Mouse (Mus musculus) spleen, postnatal 10 days (tissue): ENCODE data around the gene Skiv2l.

Source experiments
- DNase-seq, 2 experiments: peaks; one replicate each; pipeline ENCODE4 v3.0.0; 2021 to 2022; ENCODE audit warnings: low spot score in 2 of 2

Skiv2l gene

GRCm38 (mm10) chr17:34849722-34850516, at the start of gene Skiv2l, which contains the start of gene Nelfe:
TSS of gene Skiv2l (minus strand) at chr17:34850210.
TSS of gene Nelfe (plus strand) at chr17:34850391.
- DNase-seq = peak; percentile 96 to 99

GRCm38 (mm10) chr17:34899053-34899889, 49.3 kb upstream of the Skiv2l start:
- DNase-seq = peak; percentile 51 to 55

GRCm38 (mm10) chr17:34898706-34899052, 48.7 kb upstream of the Skiv2l start:
- DNase-seq = peak in 1 of 2 experiments; percentile 39

DNA sequence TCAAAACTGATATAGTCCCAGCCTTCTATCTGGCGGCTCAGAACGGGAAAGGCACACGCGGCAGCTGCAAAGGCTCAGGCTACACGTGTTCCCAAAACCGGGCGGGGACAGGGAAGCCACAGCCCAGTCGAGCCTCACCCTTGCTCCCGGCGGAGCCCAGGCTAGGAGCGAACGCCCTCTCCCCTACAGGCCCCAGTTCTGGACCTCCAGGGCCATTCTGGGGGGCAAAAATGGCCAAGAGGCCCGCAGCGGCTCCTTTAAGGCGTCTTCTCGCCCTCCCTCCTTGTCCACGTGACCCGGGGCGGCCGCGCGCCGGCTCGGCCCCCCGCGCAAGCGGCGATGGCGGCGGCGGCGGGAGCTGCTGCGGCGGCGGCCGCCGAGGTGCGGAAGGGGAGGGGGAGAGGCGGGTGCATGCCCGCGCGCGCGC, 48.2 kb upstream of the Skiv2l start, which contains the start of the genes C2 and Ehmt2:
TSS of gene C2 (minus strand) at position 106 of the 427 bp plus-strand sequence.
TSS of gene Ehmt2 (plus strand) at position 310 of the 427 bp plus-strand sequence.
- DNase-seq = peak; percentile 75 to 81

DNA sequence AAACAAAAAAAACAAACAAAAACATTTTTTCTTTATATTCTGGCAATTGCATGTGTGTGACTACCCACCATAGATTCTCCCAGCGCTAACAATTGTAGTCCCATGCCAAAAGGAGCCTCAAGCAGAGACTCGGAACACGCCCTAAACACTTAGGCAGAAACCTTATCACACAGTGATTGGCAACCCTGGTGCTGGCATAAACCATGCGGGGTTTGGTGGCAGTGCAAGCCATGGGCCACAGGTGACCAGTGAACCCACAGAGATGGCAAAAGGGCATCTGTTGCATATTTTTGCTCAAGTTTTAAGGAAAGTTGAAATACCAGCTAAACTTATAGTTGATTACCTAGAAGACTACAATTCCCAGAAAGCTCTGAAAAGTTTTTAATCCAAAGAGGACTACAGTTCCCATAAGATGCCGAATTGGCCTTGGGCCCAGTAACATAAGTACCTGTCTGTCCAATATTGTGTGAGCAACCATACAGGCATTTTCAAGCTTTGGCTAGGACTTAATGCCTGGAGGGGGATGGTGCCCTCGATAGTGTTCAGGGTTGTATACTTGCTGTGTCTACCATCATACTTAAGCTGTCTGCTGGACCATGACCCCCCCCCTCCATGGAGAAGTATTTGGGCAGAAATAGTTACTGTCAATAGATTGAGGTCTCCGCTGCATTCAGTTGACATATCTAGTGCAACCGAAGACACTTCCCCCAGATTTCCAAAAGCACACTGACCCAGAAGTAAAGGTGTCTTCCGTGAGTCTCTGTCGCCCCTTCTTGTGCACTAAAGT, 47.6 kb upstream of the Skiv2l start:
- DNase-seq = peak in 1 of 2 experiments; percentile 40

DNA sequence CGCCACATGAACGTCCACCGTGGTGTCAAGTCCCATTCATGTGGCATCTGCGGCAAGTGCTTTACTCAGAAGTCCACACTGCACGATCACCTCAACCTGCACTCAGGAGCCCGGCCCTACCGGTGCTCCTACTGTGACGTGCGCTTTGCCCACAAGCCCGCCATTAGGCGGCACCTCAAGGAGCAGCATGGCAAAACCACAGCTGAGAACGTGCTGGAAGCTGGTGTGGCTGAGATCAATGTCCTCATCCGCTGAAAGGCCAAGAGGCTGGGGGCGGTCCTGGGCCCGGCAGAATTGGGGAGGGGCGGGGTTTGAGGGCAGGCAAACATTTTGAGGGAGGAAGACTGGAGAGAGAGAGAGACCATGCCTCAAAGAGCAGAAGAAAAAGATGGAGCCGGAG, 46.4 kb upstream of the Skiv2l start:
- no peak for DNase-seq

DNA sequence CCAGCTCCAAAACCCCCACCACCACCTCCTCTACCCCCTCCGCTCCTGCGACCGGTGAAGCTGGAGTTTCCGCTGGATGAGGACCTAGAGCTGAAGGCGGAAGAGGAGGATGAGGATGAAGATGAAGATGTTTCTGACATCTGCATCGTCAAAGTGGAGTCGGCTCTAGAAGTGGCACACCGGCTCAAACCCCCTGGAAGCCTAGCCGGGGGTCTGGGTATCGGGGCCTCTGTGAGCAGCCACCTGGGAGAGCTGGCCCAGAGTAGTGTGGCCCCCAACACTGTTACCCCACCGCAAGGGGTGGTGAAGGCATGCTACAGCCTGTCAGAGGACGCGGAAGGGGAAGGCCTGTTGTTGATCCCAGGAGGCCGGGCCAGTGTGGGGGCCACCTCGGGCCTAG, 45.7 kb upstream of the Skiv2l start:
- DNase-seq = no peak

GRCm38 (mm10) chr17:34894801-34895530, 45.0 kb upstream of the Skiv2l start:
- DNase-seq = peak; percentile 26 to 61

DNA sequence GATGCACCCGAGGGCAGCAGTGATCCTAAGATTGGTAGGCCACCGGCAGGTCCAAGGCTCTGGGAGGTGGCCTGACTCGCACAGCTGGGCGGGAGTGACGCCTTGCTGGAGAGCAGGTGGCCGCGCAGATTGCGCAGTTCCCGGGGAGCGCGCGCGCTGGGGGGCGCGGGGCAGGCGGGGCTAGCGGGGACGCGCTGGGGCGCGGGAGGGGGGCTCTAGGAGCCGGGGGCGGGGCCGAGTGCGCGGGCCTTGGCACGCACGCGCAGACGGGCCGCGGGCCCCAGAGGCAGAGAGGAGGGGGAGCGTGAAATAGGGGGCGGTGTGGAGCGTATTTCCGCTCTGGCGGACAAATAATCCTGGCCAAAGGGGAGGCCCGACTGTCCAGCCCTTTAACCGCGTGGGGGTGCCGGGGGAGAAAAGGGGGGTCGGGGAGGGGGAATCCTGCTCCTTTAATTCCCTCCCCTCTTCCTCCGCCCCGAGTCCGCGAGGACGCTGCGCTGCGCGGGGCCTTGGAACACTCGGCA, 44.1 kb upstream of the Skiv2l start:
- DNase-seq = peak; percentile 76 to 92

- no peak for DNase-seq
Observed at GRCm38 (mm10) chr17:34893072-34893824, 43.2 kb upstream of the Skiv2l start.

- DNase-seq = no peak
Observed at GRCm38 (mm10) chr17:34891377-34891776, 41.4 kb upstream of the Skiv2l start.

GRCm38 (mm10) chr17:34890074-34890743, 40.2 kb upstream of the Skiv2l start:
- DNase-seq = no peak

DNA sequence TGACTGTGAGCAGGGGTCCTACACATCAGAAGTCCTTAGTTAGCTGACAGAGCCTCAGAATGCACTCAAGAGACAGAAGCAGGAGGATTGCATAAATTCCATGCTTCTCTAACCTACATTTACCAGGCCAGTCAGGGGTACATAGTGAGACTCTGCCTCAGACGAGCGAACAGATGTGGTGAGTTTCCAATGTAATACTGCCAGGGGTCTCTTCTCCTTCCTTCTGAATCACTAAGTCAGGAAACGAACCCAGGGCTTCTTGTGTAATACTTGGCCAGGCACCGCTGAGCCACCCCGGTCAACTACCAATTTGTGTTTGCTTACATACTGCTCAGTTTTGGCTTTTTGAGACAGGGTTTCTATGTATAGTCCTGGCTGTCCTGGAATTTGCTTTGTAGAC, 37.9 kb upstream of the Skiv2l start:
- DNase-seq = no peak

DNA sequence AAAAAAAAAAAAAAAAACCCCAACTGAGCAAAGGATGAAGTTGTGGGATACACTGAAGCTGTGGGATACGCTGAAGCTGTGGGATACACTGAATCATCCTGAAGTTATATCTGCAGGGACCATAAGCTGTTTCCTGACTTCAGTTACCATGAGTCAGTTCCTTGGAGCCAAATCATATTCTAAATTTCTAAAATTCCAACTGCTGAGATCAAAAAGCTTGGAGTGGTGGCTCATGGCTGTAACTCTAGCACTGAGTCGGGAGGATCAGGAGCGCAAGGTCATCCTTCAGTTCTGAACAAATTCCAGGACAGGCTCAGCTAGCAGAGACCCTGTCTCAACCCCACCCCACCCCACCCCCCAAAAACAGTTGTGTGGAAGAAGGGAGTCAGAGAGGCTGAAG, 35.6 kb upstream of the Skiv2l start:
- DNase-seq = no peak

GRCm38 (mm10) chr17:34884704-34885103, 34.7 kb upstream of the Skiv2l start:
- no peak for DNase-seq

DNA sequence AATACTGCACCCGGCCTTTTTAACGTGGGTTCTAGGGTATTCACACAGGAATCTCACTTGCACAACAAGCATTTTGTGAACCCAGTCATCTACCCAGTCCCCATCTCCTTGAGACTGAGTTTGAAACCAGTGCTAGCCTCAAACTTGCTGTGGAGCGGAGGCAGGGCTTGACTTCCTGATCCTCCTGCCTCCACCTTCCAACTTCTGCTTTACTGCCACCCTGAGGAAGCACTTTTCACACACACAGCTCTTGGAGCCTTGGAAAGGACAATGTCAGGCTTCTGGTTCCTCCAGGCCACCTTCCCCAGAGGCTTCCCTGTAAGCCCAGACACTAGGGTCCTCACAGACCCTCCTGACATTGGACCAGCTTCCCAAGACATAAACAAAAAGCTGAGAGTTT, 33.3 kb upstream of the Skiv2l start:
- no peak for DNase-seq

GRCm38 (mm10) chr17:34881683-34882310, 31.8 kb upstream of the Skiv2l start, which contains the start of gene Gm20547:
TSS of gene Gm20547 (minus strand) at chr17:34882042.
- no peak for DNase-seq

DNA sequence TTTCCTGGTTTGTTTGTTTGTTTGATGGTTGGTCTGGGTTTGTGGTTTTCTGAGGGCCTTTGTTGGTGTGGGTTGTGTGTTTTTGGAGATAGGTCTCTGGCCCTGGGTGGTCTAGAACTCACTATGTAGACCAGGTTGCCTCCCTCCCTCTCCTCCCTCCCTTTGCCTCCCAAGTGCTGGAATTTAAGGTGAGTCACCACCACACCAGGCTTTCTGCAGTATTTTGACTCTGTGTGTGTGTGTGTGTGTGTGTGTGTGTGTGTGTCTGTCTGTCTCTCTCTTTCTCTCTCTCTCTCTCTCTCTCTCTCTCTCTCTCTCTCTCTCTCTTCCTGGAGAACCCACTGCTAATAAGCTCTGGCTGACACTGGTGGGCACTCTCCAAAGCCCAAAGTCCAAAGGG, 31.2 kb upstream of the Skiv2l start:
- DNase-seq = no peak

DNA sequence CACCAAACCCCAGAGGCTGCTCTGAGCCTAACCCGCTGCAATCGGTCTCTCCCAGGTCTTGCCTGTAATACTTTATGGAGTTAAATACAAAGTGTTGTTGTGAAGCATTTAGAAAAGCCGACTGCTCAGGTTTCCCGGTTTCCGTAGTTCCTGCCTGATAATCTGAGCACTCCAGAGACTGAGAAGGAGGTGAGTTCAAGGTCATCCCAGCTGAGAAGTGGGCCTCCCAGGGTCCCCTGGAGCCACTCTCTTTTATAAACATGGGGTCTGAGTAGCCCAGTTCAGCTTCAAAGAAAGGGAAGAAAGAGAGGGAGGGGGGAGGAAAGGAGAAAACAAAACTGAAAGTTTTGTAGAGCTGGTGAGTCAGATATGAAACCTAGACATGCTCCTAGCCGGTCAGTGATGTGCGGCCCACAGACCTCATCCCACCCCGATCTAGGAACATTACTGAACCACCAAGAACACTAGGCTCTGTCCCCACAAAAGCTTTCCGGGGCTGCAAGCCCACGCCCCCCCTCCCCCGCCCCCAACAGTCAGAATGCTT, 29.4 kb upstream of the Skiv2l start, which contains the start of gene Zbtb12:
TSS of gene Zbtb12 (plus strand) at position 148 of the 544 bp plus-strand sequence.
- no peak for DNase-seq
